Mouse (Mus musculus) ES-Bruce4 (cell line): ENCODE results near the gene Lactbl1. TPM values are rescaled to one million over a fixed set of nuclear protein-coding genes. Genes with fewer than 3 reads are reported as not detected.

Source experiments
- H3K27ac ChIP-seq: 2 replicates; pipeline ENCODE4 v1.5.1; 2012; ENCODE audit warnings: low read length, inconsistent platforms; ENCODE audit not compliant: insufficient read depth
- H3K27me3 ChIP-seq: 2 replicates; pipeline ENCODE4 v1.6.1; 2012; ENCODE audit warnings: mild to moderate bottlenecking, low read length, inconsistent platforms; ENCODE audit not compliant: control insufficient read depth, poor library complexity, insufficient read depth, severe bottlenecking
- H3K36me3 ChIP-seq: 2 replicates; pipeline ENCODE4 v1.6.1; 2012; ENCODE audit warnings: inconsistent platforms, mild to moderate bottlenecking, low read length, moderate library complexity; ENCODE audit not compliant: control insufficient read depth, poor library complexity, insufficient read depth, severe bottlenecking
- H3K4me1 ChIP-seq: one replicate; pipeline ENCODE4 v1.8.1; 2011; ENCODE audit warnings: low read length; ENCODE audit not compliant: control insufficient read depth, insufficient read depth
- H3K4me3 ChIP-seq: 2 replicates; pipeline ENCODE4 v1.5.1; 2011; ENCODE audit warnings: low read depth, mild to moderate bottlenecking, low read length
- H3K9ac ChIP-seq: 2 replicates; pipeline ENCODE4 v1.6.1; 2012; ENCODE audit warnings: low read depth, mild to moderate bottlenecking, inconsistent platforms; ENCODE audit not compliant: poor library complexity, severe bottlenecking
- H3K9me3 ChIP-seq: replicated peaks from 2 replicates; pipeline ENCODE4 v1.6.1; 2012; ENCODE audit warnings: mild to moderate bottlenecking, low read length, inconsistent platforms; ENCODE audit not compliant: control insufficient read depth, poor library complexity, insufficient read depth, severe bottlenecking
- CTCF ChIP-seq: IDR thresholded peaks from one replicate; pipeline ENCODE4 v1.8.1; 2011; ENCODE audit warnings: low read depth, low read length
- EP300 ChIP-seq: IDR thresholded peaks from 2 replicates; pipeline ENCODE4 v1.6.1; 2011; ENCODE audit warnings: low read depth, low read length; ENCODE audit not compliant: insufficient read depth
- POLR2A ChIP-seq: IDR thresholded peaks from one replicate; pipeline ENCODE4 v1.8.1; 2011; ENCODE audit warnings: low read length; ENCODE audit not compliant: insufficient read depth
- polyA plus RNA-seq: library from polyadenylated mRNA; stranded (reverse); fragments of >200 nt; gene quantifications from 2 replicates; pipeline ENCODE4 v1.2.4, GENCODE M21; 2011; ENCODE audit warnings: low read depth; ENCODE audit not compliant: missing spikeins, insufficient read depth, insufficient read length

Lactbl1 gene
- not detected in 2 replicates for polyA plus RNA-seq

DNA sequence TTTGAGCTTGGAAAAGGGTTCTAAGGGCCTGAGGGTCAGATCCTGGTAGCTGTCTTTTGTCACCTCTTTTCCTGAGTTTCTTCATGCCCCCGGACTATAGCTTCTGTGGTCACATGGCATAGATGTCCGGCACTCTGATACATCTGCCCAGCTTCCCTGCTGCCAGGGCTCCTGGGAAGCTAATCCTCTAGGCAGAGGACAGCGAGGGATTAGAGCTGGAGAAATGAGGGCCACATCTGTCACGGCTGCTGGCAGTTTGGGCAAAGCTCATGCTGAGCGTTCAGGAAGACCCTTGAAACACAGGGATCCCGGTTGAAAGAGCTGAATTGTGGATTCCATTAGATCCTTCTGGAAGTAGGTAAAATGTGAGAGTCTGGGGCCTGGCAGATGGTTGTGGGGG lies at the start of gene Lactbl1:
Lactbl1 (plus strand) TSS at position 234 of the 400 bp plus-strand sequence.
- H3K9ac ChIP-seq = no peak within 1 kb of the TSS
- no peaks in the 10 kb centered on the region for H3K27me3 ChIP-seq

DNA sequence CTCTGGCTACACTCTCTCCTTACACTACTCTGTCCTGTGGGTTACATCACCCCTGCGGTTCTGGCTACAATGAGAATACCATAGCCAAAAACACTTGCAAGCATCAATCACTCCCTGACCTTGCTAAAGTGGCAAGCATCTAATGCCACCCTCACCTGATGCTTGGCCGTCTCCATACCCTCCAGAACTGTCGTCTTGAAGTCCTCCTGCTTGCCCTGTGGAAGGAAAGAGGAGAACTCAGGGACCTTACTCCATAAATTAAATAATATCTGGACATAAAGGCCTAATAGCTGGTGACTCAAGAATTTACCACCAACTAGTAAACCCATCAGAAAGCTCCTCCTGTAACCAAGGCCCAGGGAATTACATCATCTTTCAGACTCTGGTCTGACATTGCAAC lies 40.5 kb upstream of the Lactbl1 start:
- no peak overlapping the region for H3K9ac ChIP-seq
- no peaks in the 10 kb centered on the region for H3K27me3 ChIP-seq
- H3K27ac ChIP-seq = no peak overlapping the region
- TF ChIP-seq CTCF = no peak
- TF ChIP-seq POLR2A = no peak
- TF ChIP-seq EP300 = no peak
- H3K4me1 ChIP-seq = no peaks in the 10 kb centered on the region
- no peaks in the 10 kb centered on the region for H3K9me3 ChIP-seq
- no peak overlapping the region for H3K4me3 ChIP-seq
- H3K36me3 ChIP-seq = peaks cover 5% of the 10 kb centered on the region; the same call in 1 of the 2 replicates

More for the DNA sequence above, at the start of gene Lactbl1:
- Histone ChIP-seq H3K27ac (no peak within 1 kb of the TSS), H3K4me3 (no peak within 1 kb of the TSS), H3K9me3 (no peaks in the 10 kb centered on the region), H3K36me3 (no peaks in the 10 kb centered on the region), H3K4me1 (peaks cover 7% of the 10 kb centered on the region)
- TF ChIP-seq POLR2A = no peak

DNA sequence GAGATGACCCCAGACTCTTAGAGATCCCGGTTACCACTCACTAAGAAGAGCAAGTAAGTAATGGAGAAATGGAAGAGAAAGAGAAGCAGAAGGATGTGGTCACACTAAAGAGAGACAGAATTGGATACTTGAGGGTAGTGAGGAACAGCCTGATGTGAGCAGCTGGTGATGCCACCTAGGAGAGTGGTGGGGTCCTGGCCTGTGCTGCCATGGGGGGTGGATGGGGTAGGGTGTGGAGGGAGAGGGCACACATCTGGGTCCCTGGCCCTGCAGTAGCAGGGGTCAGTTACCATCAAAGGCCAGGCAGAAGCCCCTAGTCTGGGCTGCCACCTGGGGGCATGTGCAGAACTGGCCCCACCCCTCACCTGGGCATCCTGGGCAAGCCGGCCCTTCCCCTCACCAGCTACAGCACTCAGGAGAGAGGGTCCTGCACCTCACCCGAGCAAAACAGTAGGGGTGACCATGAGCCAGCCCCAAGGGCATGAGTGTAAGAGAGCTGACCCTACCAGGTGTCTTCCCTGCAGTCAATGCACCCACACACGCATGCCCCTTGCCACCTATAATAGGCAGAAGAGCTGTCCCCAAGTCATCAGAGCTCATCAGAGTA lies 35.1 kb upstream of the Lactbl1 start:
- Histone ChIP-seq H3K9ac (no peak overlapping the region), H3K27ac (no peak overlapping the region), H3K36me3 (peaks cover 22% of the 10 kb centered on the region), H3K4me3 (no peak overlapping the region), H3K9me3 (no peaks in the 10 kb centered on the region), H3K27me3 (no peaks in the 10 kb centered on the region), H3K4me1 (peaks cover 1% of the 10 kb centered on the region)
- TF ChIP-seq CTCF (no peak), EP300 (no peak), POLR2A (no peak)

DNA sequence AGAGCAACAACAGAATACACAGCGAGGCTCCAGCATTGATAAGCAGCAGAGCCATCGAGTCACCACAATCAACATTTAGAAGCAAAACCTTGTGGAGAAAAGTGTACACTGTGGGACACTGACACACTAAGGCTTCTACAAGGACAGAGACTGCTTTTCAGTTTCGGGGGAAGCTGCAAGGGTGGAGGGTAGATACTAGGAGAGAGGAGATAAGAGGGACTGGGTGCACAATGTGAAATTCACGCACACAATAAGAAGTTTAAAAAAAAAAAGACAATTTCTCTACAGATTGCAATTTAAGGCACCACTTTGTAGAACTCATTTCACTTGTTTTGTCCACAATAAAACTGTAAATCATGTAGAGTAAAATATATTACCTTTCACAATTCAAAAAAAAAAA lies 34.4 kb upstream of the Lactbl1 start:
- no peak overlapping the region for H3K9ac ChIP-seq
- H3K27ac ChIP-seq = no peak overlapping the region
- TF ChIP-seq POLR2A (no peak), CTCF (no peak), EP300 (no peak)
- no peaks in the 10 kb centered on the region for H3K9me3 ChIP-seq
- peaks cover 1% of the 10 kb centered on the region for H3K4me1 ChIP-seq
- H3K36me3 ChIP-seq = peaks cover 26% of the 10 kb centered on the region
- no peak overlapping the region for H3K4me3 ChIP-seq
- H3K27me3 ChIP-seq = no peaks in the 10 kb centered on the region

DNA sequence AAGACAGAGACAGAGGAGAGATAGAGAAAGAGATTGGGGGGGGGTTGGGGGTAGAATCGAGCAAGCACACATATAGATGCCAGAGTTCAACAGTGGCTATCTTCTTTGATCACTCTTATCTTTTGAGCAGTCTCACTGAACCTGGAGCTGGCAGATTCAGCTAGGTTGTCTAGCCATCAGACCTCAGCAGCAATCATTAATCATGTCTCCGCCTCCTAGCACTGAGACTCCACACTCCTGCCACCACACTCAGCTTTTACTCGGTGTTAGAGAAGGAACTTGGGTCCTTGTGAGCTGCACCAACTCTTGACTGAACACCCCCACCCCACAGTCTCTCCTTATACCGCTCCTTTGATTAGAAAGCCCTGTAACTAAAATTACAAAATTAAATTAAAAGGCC lies 30.3 kb upstream of the Lactbl1 start:
- TF ChIP-seq CTCF = no peak
- TF ChIP-seq POLR2A = no peak
- TF ChIP-seq EP300 = no peak
- H3K36me3 ChIP-seq = peaks cover 28% of the 10 kb centered on the region
- H3K4me1 ChIP-seq = peaks cover 3% of the 10 kb centered on the region

DNA sequence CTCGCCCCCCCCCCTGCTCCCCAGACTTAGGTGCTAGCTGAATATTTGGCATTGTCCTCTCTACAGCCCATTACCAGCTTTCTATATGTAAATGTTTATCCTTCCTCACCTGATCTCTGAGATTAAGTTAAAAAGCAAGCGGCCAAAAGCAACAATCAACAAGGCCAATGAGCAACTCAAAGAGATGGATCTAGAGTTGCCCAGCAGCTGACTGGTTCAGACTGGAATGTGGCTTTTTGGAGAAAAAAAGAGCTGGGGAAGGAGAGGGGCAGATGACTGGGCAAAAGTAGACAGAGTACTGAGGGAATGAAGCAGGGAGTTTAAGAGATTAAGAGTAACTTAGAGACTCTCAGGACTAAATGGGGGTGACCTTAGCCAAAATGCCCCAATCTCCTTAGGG lies 28.4 kb upstream of the Lactbl1 start:
- Histone ChIP-seq H3K9me3 (no peaks in the 10 kb centered on the region), H3K36me3 (peaks cover 28% of the 10 kb centered on the region), H3K27ac (peak overlapping the region; percentile 34), H3K27me3 (no peaks in the 10 kb centered on the region), H3K9ac (no peak overlapping the region), H3K4me3 (no peak overlapping the region), H3K4me1 (peaks cover 1% of the 10 kb centered on the region)
- no peak for TF ChIP-seq POLR2A
- TF ChIP-seq CTCF = no peak
- no peak for TF ChIP-seq EP300

More for the DNA sequence above, 30.3 kb upstream of the Lactbl1 start:
- Histone ChIP-seq H3K27me3 (no peaks in the 10 kb centered on the region), H3K9ac (no peak overlapping the region), H3K4me3 (no peak overlapping the region), H3K27ac (no peak overlapping the region), H3K9me3 (no peaks in the 10 kb centered on the region)
